Mouse (Mus musculus): ENCODE measurements around the gene Mtx3. TPM values are rescaled to one million over a fixed set of nuclear protein-coding genes. Genes with fewer than 3 reads are reported as not detected.

Gene Mtx3
- polyA plus RNA-seq, 1 experiment, result not detected

DNA sequence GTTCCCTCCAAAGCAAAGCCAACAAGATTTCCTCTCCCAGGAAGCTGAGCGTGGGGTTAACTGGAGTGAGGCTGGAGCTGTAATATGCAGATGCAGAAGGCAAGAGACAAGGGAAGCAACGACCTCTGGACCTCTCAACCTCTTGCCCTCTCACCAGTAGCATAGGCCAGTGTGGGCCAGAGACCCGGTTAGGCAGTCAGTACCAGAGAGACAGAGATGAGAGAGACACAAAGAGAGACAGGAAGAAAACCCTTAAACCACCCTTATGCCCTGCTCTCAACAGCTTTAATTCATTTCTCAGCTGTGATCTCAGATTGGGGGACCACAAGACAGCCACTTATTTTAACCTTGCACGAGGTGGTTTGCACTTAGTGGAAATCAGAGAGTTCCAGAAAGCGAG lies 62.8 kb downstream of the Mtx3 start:
- WGBS, result 73% methylated on average over 5 of the region's 5 CpGs
- H3K4me3 ChIP-seq (ENCODE audit: insufficient read depth, low read depth, low read length), result no peak overlapping the region
- peaks cover 4% of the 10 kb centered on the region; the same call in 1 of the 2 replicates for H3K4me1 ChIP-seq (ENCODE audit: control insufficient read depth, insufficient read depth, low read length)
- no peak for TF ChIP-seq CTCF (IDR thresholded peaks at IDR 0.05; ENCODE audit: insufficient read depth, low read depth, low read length)
- no peak for TF ChIP-seq POLR2A (IDR thresholded peaks at IDR 0.05; ENCODE audit: insufficient read depth, low read depth, low read length)
- H3K27ac ChIP-seq (ENCODE audit: insufficient read depth, low read depth, low read length), result no peak overlapping the region

Other genes with a start within 250 kb of the Mtx3 start
- 157 TPM in 1 of 2 replicates, not detected in the other for gene Serinc5, start 233.7 kb upstream of the Mtx3 start, polyA plus RNA-seq (2012; ENCODE audit: insufficient read depth, insufficient read length, low replicate concordance, missing spikeins)
- gene Thbs4, start 49.9 kb upstream of the Mtx3 start, polyA plus RNA-seq (2012; ENCODE audit: insufficient read depth, insufficient read length, low replicate concordance, missing spikeins), result not detected in 2 replicates

All from olfactory bulb, adult 2 months (tissue).